Mouse (Mus musculus): Measurements from ENCODE around the gene Crocc2.

Crocc2 gene

DNA sequence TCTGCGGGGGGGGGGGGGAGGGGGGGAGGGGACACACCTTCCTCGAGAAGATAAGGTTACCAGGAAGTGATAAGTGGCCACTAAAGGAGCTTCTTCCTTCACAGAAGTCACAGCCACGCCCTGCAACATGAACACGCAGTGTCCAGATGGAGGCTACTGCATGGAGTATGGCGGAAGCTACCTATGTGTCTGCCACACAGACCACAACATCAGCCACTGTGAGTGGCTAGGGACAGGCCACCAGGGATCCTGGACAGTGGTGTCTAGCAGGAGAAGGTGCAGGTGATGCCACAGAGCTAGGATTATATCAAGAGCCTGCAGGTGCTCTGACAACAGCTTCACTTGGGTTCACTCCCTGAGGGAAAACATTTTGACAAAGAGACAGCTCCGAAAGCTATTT is 103.2 kb downstream of the Crocc2 start:
- no peak for DNase-seq (ENCODE audit: low spot score in 2 of 2)

DNA sequence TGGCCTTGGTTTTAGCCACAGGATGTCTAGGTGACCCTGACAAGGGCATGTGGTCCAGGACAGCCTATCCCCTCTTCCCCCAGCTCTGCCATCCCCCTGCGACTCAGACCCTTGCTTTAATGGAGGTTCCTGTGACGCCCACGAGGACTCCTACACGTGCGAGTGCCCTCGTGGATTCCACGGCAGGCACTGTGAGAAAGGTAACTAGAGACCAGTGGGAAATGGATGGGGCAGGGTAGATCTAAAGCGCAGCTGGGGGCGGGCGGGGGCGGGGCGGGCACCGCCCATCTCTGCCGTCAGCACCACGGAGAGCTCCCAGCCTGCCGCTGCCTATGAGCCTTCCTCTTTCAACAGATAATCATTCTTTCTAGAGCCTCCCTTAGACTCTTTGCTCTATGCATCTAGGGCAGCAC is 103.9 kb downstream of the Crocc2 start:
- no peak for DNase-seq (ENCODE audit: low spot score in 2 of 2)

DNA sequence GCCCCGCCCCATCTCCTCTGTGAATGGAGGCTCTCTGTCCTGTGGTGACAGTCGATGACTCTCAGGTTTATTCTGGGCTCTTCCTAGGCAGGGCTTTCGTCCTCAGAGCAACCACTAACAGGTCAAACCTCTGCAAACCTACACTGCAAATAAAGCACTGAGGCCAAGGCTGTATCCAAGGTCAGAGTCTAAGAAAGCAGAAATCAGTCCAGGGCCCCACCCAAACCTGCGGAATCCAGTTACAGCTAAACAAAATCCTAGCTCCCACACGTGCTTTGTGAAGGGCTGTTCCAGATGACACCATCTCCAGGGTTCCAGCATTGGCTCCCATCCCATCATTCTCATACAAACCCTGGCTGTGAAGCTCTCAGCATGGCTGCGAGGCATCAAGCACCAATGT is 107.0 kb downstream of the Crocc2 start:
- DNase-seq (ENCODE audit: low spot score in 2 of 2) = no peak

DNA sequence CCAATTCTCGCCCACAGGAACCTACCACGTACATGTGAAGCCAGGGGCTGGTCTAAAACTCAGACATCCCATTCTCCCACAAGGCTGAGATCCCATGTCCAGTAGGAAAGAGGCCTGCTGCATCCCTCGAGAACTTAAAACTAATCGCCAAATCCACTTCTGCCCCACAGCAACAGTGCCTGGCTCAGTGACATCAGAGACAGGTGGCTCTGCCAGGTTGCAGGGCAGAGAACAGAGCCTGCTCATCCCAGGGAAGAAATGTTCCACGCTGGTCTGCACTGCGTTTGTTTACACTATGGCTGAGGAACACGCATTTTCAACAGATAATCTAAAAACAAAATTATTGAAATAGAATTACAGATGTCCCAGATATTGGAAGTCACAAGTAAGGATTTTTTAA is 108.5 kb downstream of the Crocc2 start:
- no peak for DNase-seq (ENCODE audit: low spot score in 2 of 2)

Measured in natural killer cell, adult 2 months (primary cell).